Mouse (Mus musculus): Measurements from ENCODE around the gene Enah. TPM values are rescaled to one million over a fixed set of nuclear protein-coding genes. Genes with fewer than 3 reads are reported as not detected.

The Enah gene
- polyA plus RNA-seq, 1 experiment from 2014 or later: 35.0 TPM

DNA sequence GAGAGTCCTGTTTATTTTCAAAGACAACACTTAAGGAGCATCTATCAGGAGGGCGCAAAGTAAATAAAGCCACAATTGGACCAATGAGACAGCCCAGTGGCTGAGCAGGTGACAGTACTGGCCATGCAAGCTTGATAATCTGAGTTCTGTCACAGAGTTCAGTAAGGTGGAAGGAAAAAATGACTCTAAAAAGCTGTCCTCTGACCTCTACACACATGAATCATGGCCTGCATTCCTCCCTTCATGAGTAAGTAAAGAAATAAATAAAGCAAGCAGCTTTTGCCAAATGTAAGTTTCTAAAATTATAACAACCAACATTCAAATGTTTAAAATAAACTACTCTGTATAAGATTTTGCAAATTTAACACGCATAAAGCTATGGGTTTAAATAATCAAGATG lies 35.0 kb downstream of the Enah start:
- WGBS: 96% methylated on average over 2 of the region's 2 CpGs
- H3K9ac ChIP-seq: no peak overlapping the region
- H3K27ac ChIP-seq: no peak overlapping the region
- no peaks in the 10 kb centered on the region for H3K9me3 ChIP-seq (replicated peaks)
- no peak for ATAC-seq
- no peaks in the 10 kb centered on the region for H3K27me3 ChIP-seq
- peaks cover 9% of the 10 kb centered on the region; the same call in 1 of the 2 replicates for H3K36me3 ChIP-seq (ENCODE audit: poor library complexity, severe bottlenecking)
- H3K4me2 ChIP-seq: no peak overlapping the region
- H3K4me1 ChIP-seq: peaks cover 15% of the 10 kb centered on the region; the same call in 1 of the 2 replicates
- no peak overlapping the region for H3K4me3 ChIP-seq

DNA sequence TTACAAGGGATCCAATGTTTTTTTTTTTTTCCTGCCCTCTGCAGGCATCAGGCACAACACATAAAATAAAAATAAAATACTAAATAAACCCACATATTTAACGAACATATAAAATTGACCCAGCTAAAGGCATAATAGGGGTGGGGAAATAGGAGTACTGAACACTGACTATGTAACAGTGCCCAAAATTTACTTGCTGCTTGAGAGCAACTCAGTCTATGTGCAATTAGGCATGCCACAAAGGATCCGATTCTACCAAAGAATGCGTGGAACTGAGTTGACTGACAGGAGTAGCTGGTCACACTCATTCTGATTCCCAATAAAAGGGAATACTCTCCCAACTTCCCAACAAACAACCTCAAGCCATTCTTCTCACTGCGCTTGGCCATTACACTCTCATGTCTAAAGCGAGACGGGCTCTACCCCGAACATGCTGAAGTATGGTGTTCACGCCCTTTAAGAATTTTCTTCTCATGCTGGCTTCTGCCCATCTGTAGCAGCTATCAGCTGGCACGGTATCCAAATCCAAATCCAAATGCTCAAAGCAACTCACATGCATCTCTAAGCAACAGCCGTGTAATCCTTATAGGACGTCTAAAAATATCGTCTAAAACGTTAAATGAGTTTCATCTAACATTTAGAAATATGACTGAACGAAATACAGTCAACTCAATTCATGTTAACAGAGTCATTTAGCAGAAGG lies 39.6 kb downstream of the Enah start:
- Histone ChIP-seq H3K27me3 (no peaks in the 10 kb centered on the region), H3K4me1 (peaks cover 21% of the 10 kb centered on the region), H3K4me2 (no peak overlapping the region), H3K4me3 (no peak overlapping the region), H3K27ac (peak overlapping the region; percentile 48), H3K9ac (no peak overlapping the region), H3K9me3 (replicated peaks) (no peaks in the 10 kb centered on the region), H3K36me3 (ENCODE audit: poor library complexity, severe bottlenecking) (0 out of 2 replicates have a peak, but pooled peaks cover 6% of the 10 kb centered on the region)
- peak; percentile 63; the same call in 1 of the 2 replicates for ATAC-seq
- WGBS: 80% methylated on average over 14 of the region's 14 CpGs

GRCm38 (mm10) chr1:181975510-181975909 lies 44.3 kb downstream of the Enah start:
- Histone ChIP-seq H3K4me1 (peaks cover 31% of the 10 kb centered on the region), H3K4me2 (no peak overlapping the region), H3K27ac (no peak overlapping the region), H3K36me3 (ENCODE audit: poor library complexity, severe bottlenecking) (no peaks in the 10 kb centered on the region), H3K9me3 (replicated peaks) (no peaks in the 10 kb centered on the region), H3K27me3 (no peaks in the 10 kb centered on the region), H3K9ac (no peak overlapping the region), H3K4me3 (no peak overlapping the region)
- 69% methylated on average over 3 of the region's 3 CpGs for WGBS
- ATAC-seq: no peak

DNA sequence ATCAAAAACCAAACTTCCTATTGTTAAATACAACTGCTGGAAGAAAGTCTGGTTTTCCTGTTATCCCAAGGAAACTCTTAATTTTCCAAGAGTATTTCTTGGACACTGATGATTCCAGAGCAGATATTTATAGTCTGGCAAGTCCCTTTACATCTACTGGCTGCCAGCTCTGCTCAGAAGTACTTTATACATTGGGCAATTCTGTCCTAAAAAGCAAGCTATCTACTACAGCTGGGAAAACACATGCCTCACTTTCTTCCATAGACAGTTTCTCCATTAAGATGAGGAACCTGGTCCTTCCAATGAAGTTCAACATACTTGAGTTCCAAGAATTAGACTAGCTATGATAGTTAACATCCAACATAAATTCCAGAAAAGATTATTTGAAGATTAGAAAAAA lies 44.9 kb downstream of the Enah start:
- Histone ChIP-seq H3K4me3 (no peak overlapping the region), H3K27ac (no peak overlapping the region), H3K4me1 (peaks cover 33% of the 10 kb centered on the region), H3K27me3 (no peaks in the 10 kb centered on the region), H3K9me3 (replicated peaks) (no peaks in the 10 kb centered on the region), H3K4me2 (no peak overlapping the region), H3K36me3 (ENCODE audit: poor library complexity, severe bottlenecking) (no peaks in the 10 kb centered on the region), H3K9ac (no peak overlapping the region)
- no peak for ATAC-seq

DNA sequence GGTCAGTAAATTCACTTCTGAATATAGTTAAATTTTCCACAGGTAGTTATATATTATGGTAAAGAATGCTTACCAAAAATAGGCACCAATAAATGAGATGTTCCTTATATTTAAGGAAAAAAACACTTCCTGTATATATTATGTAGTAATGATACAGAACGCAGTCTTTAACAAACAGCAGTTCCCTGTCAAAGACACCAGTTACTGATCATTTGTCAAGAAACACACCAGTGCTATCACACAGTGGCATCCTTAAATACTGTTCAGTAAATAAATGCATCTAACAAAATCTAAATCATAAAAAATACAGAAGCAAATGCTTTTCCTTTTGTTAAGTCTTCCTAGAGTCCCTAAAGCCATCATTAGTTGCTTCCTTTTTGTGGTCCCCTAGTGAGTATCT lies 54.5 kb downstream of the Enah start:
- no peak for ATAC-seq
- H3K36me3 ChIP-seq (ENCODE audit: poor library complexity, severe bottlenecking): peaks cover 9% of the 10 kb centered on the region; the same call in 1 of the 2 replicates
- 98% methylated on average over 1 of the region's 1 CpGs for WGBS

GRCm38 (mm10) chr1:181963827-181964226 lies 56.0 kb downstream of the Enah start:
- Histone ChIP-seq H3K9ac (no peak overlapping the region), H3K27me3 (no peaks in the 10 kb centered on the region), H3K4me3 (no peak overlapping the region), H3K36me3 (ENCODE audit: poor library complexity, severe bottlenecking) (peaks cover 18% of the 10 kb centered on the region; the same call in 1 of the 2 replicates), H3K27ac (no peak overlapping the region), H3K4me2 (no peak overlapping the region), H3K9me3 (replicated peaks) (no peaks in the 10 kb centered on the region), H3K4me1 (peaks cover 14% of the 10 kb centered on the region)
- WGBS: 81% methylated on average over 3 of the region's 3 CpGs
- ATAC-seq: no peak

More for the DNA sequence above, 54.5 kb downstream of the Enah start:
- H3K9me3 ChIP-seq (replicated peaks): no peaks in the 10 kb centered on the region
- no peaks in the 10 kb centered on the region for H3K27me3 ChIP-seq
- H3K27ac ChIP-seq: no peak overlapping the region
- H3K4me2 ChIP-seq: no peak overlapping the region
- no peak overlapping the region for H3K4me3 ChIP-seq
- no peak overlapping the region for H3K9ac ChIP-seq
- peaks cover 14% of the 10 kb centered on the region for H3K4me1 ChIP-seq

DNA sequence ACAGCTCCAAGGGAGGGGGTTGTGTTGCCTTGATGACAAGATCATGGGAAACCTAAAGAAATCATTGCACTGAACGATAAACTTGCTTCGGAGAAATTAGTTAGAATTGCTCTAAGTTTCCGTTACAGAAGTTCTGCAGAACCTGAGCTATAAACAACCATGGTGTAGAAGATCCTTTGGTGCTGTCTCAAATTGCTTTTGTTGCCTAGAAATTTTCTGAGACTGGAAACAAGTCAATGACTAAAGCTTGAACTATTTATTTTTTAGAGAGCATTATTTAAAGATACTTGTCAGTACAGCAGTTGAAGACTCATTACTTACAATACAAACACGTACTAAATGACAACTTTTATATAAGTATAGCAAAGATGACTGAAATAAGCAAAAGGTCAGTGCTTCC lies 56.4 kb downstream of the Enah start:
- WGBS: 95% methylated on average over 4 of the region's 4 CpGs

DNA sequence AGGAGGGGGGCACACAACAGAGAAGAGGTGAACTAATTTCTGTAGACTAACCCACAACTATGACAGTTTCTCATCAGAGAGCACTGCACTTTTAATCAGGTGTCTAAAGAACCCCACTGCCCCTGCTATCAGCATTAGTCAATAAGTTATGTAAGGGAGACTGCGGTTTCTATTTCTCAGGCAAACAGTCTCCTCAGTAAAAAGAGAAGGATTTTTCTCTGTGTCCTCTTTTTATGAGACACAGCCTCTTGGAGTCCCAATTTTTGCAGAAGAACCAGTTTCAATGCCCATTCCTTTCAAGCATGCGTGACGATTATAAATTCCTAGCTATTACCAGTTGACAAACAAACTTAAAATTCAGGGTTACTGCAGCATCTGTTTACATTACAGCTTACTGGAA lies 59.4 kb downstream of the Enah start:
- Histone ChIP-seq H3K4me1 (peaks cover 5% of the 10 kb centered on the region), H3K36me3 (ENCODE audit: poor library complexity, severe bottlenecking) (peaks cover 35% of the 10 kb centered on the region), H3K9me3 (replicated peaks) (no peaks in the 10 kb centered on the region), H3K27me3 (no peaks in the 10 kb centered on the region), H3K27ac (no peak overlapping the region), H3K4me3 (no peak overlapping the region), H3K9ac (no peak overlapping the region), H3K4me2 (no peak overlapping the region)
- ATAC-seq: no peak
- WGBS: 95% methylated on average over 3 of the region's 3 CpGs

More for the DNA sequence above, 56.4 kb downstream of the Enah start:
- Histone ChIP-seq H3K4me3 (no peak overlapping the region), H3K9ac (no peak overlapping the region), H3K4me2 (no peak overlapping the region), H3K27me3 (no peaks in the 10 kb centered on the region), H3K27ac (no peak overlapping the region), H3K4me1 (peaks cover 14% of the 10 kb centered on the region), H3K36me3 (ENCODE audit: poor library complexity, severe bottlenecking) (peaks cover 19% of the 10 kb centered on the region; the same call in 1 of the 2 replicates), H3K9me3 (replicated peaks) (no peaks in the 10 kb centered on the region)
- ATAC-seq: no peak

DNA sequence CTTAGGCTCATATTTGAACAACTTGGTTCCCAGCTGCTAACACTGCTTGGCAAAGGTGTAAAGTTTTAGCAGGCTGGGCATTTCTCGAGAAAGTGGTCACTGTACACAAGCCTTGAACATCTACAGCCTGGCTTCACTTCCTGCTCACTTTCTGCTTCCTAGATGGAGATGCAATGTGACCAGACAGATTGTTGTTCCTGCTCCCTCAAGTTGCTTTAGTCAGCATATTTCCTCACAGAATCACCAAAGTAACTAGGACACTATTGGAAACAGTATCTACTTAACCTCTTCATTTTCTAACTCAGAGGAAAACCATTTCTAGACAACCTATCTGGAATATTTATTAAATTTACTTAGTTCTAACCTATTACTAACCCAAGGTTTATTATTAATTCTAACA lies 61.4 kb downstream of the Enah start:
- H3K9ac ChIP-seq: no peak overlapping the region
- H3K4me2 ChIP-seq: no peak overlapping the region
- no peak overlapping the region for H3K27ac ChIP-seq
- H3K27me3 ChIP-seq: no peaks in the 10 kb centered on the region
- WGBS: 83% methylated on average over 1 of the region's 1 CpGs
- H3K4me1 ChIP-seq: no peaks in the 10 kb centered on the region
- no peak overlapping the region for H3K4me3 ChIP-seq
- peaks cover 35% of the 10 kb centered on the region for H3K36me3 ChIP-seq (ENCODE audit: poor library complexity, severe bottlenecking)
- no peaks in the 10 kb centered on the region for H3K9me3 ChIP-seq (replicated peaks)
- ATAC-seq: no peak

DNA sequence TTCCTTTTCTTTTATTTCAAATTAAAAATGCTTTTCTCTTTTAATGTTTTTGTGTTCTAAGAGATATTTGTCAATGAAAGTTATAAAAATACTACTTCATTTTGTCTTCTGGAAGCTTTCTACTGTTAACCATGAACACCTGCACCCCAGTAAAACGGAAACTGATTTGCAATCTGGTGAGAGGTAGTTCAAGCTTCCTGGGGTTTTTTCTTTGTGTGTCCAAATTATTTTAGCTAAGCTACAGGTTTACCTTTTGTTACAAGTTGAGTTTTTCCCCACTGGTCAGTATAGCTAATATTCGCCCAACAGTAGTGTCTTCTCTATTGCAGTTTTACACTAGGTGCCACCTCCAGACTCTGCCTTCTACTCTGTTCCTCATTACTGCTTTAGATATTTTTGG lies 62.1 kb downstream of the Enah start:
- Histone ChIP-seq H3K9ac (no peak overlapping the region), H3K4me3 (no peak overlapping the region), H3K4me2 (no peak overlapping the region), H3K27me3 (no peaks in the 10 kb centered on the region), H3K27ac (no peak overlapping the region), H3K9me3 (replicated peaks) (no peaks in the 10 kb centered on the region), H3K4me1 (no peaks in the 10 kb centered on the region), H3K36me3 (ENCODE audit: poor library complexity, severe bottlenecking) (peaks cover 35% of the 10 kb centered on the region)
- no peak for ATAC-seq
- 96% methylated on average over 2 of the region's 2 CpGs for WGBS

DNA sequence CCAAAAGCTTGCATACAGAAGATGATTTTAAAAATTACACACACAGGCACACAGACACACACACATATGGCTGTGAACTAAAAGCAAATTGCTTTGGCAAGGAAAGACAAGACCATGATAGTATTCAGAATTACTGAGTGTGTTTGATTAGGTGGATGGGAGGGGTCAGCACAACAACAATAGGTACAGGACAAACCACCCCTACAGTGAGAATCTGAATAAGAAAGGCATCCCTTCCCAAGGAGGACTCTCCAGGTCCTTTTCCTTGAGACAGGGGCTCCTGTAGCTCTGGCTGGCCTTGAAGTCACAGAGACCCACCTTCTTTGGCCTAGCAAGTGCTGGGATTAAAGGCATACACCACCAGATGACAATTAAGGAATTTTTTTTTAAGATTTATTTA lies 66.2 kb downstream of the Enah start:
- Histone ChIP-seq H3K9me3 (replicated peaks) (no peaks in the 10 kb centered on the region), H3K27ac (no peak overlapping the region)
- no peak for ATAC-seq

GRCm38 (mm10) chr1:181951266-181951665 lies 68.5 kb downstream of the Enah start:
- Histone ChIP-seq H3K36me3 (ENCODE audit: poor library complexity, severe bottlenecking) (peaks cover 21% of the 10 kb centered on the region), H3K4me2 (no peak overlapping the region), H3K27me3 (no peaks in the 10 kb centered on the region), H3K9ac (no peak overlapping the region), H3K9me3 (replicated peaks) (no peaks in the 10 kb centered on the region), H3K4me1 (no peaks in the 10 kb centered on the region), H3K27ac (no peak overlapping the region), H3K4me3 (no peak overlapping the region)
- ATAC-seq: no peak
- 88% methylated on average over 5 of the region's 5 CpGs for WGBS

More for the DNA sequence above, 66.2 kb downstream of the Enah start:
- no peak overlapping the region for H3K9ac ChIP-seq
- H3K4me3 ChIP-seq: no peak overlapping the region
- no peak overlapping the region for H3K4me2 ChIP-seq
- no peaks in the 10 kb centered on the region for H3K4me1 ChIP-seq
- H3K36me3 ChIP-seq (ENCODE audit: poor library complexity, severe bottlenecking): peaks cover 27% of the 10 kb centered on the region
- no peaks in the 10 kb centered on the region for H3K27me3 ChIP-seq

DNA sequence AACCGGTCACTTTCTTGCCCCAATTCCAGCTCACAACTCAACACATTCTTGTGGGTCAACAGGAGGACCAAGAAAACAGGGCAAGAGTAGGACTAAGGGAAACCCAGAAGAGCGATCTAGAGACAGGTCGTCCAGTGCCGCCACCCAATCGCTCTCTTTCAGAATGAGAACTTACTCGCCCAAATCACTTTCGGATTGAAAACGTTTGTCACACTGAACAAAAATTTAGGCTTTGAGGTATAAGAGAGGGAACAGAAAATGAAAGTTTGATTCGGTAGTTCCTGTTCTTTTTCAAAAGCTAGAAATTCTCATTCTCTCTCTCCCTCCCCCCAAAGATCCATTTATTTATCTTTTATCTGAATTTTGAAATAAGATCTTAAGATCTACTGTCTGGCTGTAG lies 69.1 kb downstream of the Enah start:
- Histone ChIP-seq H3K9ac (no peak overlapping the region), H3K27ac (no peak overlapping the region), H3K4me3 (no peak overlapping the region), H3K36me3 (ENCODE audit: poor library complexity, severe bottlenecking) (peaks cover 21% of the 10 kb centered on the region), H3K4me1 (no peaks in the 10 kb centered on the region), H3K4me2 (no peak overlapping the region), H3K9me3 (replicated peaks) (no peaks in the 10 kb centered on the region), H3K27me3 (no peaks in the 10 kb centered on the region)
- ATAC-seq: no peak
- 98% methylated on average over 9 of the region's 9 CpGs for WGBS
